Mouse (Mus musculus) T-helper 2 cell (primary cell): Measurements from ENCODE around the gene Commd7.

Source experiments
- in situ Hi-C: fragments of 300-600 bp; cut with MboI, MseI; formaldehyde crosslinking; loops from one replicate; pipeline ENCODE4 v1.15.1; 2025; ENCODE audit warnings: high pct_unique_total_duplicates

Gene Commd7

GRCm38 (mm10) chr2:153630950-153631349 is 1.6 kb downstream of the Commd7 start:
- in situ Hi-C loops: no loop called here

DNA sequence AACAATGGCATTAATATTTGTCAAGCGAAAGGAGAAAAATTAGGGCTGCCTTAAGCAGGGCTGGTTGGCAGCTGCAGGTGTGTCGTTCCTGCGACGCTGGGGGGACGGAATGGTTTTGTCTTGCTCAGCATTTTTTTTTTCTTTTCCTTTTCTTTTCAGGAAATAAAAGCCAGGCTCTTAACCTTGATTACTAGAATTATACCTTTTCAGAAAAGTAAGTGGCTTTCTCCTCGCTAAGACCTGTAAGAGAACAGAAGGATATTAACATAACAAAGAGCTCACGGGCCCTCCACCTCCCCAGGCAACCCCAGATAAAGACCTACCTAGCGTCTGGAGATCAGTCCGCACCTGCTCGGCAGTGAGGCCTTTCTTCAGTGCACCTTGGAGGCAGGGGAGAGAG is 10.1 kb downstream of the Commd7 start:
- in situ Hi-C loops: no loop called here

- in situ Hi-C loops: no loop called here
Observed at GRCm38 (mm10) chr2:153618889-153619288, 13.7 kb downstream of the Commd7 start.

GRCm38 (mm10) chr2:153618439-153618838 is 14.1 kb downstream of the Commd7 start:
- in situ Hi-C loops: no loop called here

DNA sequence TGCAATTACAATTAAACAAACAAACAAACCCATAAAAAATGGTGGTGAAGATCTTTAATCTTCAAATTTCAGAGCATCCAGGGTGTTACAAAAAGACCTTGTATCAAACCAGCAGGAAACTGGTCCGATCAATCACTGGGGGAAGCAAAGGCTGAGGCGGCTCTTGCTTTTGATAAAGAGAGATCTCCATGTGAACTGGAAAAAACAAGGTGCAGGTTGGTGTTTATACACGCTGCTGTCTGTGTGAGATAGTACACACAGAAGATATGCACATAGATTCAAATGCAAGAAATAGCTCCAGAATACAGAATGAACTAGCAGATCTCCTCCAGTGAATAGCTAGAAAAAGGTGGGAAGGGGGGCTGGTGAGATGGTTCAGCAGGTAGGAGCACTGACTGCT is 15.7 kb downstream of the Commd7 start:
- in situ Hi-C loops: no loop called here

DNA sequence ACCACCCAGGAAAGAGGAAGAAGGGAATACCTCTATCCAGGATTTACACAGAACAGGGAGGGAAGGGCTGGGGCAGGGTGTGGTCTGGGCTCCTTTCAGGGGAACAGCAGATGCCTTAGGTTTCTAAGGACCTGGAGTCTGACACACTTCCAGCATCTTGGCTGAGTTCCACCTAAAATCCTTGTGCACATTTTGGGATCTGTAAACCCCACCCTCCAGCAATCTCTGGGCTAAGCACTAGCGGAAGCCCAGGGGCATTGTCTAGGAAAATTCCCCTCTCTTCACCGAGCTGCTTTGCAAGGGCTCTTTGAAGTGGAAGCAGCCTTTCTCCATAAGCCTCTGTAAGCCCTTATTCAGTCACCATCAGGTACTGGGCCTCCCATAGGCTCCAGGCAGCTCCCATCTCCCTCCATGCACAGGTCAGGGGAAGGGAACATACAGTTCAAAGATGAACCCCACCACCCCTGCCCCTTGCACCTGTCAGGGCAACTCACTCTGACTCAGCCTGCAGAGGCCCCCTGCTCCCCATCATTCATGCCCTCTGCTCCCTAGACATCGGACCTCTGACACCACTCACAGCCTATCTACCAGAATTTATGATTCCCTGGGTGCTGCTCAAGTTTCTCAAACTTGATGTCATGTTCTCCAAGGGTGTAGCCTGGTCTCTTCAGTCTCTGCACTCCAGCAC is 19.8 kb downstream of the Commd7 start:
- in situ Hi-C loops: no loop called here

- in situ Hi-C loops: no loop called here
Observed at GRCm38 (mm10) chr2:153611743-153612142, 20.8 kb downstream of the Commd7 start.

- in situ Hi-C loops: no loop called here
Observed at GRCm38 (mm10) chr2:153611241-153611630, 21.3 kb downstream of the Commd7 start.

GRCm38 (mm10) chr2:153610426-153611240 is 21.9 kb downstream of the Commd7 start:
- in situ Hi-C loops: no loop called here

GRCm38 (mm10) chr2:153609548-153609947 is 23.0 kb downstream of the Commd7 start:
- in situ Hi-C loops: no loop called here

- in situ Hi-C loops: no loop called here
Observed at GRCm38 (mm10) chr2:153609058-153609457, 23.5 kb downstream of the Commd7 start.

- in situ Hi-C loops: no loop called here
Observed at GRCm38 (mm10) chr2:153607870-153608515, 24.6 kb downstream of the Commd7 start.

- in situ Hi-C loops: no loop called here
Observed at GRCm38 (mm10) chr2:153606421-153606820, 26.2 kb downstream of the Commd7 start.

- in situ Hi-C loops: no loop called here
Observed at GRCm38 (mm10) chr2:153603724-153604123, 28.9 kb downstream of the Commd7 start.

GRCm38 (mm10) chr2:153600667-153601648 is 31.6 kb downstream of the Commd7 start:
- in situ Hi-C loops: no loop called here

- in situ Hi-C loops: no loop called here
Observed at GRCm38 (mm10) chr2:153600021-153600666, 32.4 kb downstream of the Commd7 start.

GRCm38 (mm10) chr2:153597626-153598025 is 35.0 kb downstream of the Commd7 start:
- in situ Hi-C loops: no loop called here

DNA sequence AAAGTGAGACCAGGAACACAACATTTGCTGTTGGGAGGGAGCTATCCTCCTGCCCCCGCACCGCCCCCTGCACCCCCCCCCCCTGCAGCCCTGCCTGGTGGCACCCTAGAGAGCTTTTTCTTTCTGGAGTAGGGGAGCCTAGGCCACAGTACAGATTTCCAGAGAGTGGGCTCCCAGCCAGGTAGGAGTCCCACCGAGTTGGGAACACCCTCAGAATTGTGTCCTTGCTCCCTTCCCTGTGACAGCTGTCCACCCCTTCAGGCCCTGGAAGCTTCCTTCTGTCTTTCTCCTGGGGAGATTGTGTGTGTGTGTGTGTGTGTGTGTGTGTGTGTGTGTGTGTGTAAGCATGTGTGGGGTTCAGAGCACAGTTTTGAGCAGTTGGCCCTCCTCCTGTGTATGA is 35.6 kb downstream of the Commd7 start:
- in situ Hi-C loops: no loop called here

DNA sequence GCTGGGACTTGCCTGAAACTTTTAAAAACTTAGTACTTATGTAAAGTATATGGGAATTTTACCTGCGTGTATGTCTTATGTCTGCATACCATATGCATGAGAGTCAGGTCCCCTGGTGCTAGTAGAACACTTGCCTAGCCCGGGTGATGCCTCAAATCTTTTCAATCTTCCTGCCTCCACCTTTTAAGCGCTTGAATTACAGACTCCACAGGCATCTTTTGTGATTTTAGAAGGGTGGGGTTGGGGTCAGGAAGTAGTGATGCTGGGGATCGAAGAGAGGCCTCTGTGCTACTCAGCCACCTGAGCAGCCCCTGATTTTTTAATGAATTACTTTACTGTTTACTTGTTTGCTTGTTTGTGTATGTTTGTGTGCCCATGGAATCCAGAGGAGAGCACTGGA is 37.6 kb downstream of the Commd7 start:
- in situ Hi-C loops: no loop called here

- in situ Hi-C loops: no loop called here
Observed at GRCm38 (mm10) chr2:153593186-153593585, 39.4 kb downstream of the Commd7 start.
